Mouse (Mus musculus) left cerebral cortex, postnatal 36 days (tissue): Measurements from ENCODE around the gene Spata32. TPM values are rescaled to one million over a fixed set of nuclear protein-coding genes. Genes with fewer than 3 reads are reported as not detected.

ENCODE experiments used
- DNase-seq, 2 experiments: peaks; one replicate each; pipeline ENCODE4 v3.0.0; 2021 to 2022; ENCODE audit warnings: low spot score in 2 of 2, mixed read lengths in 1 of 2
- intact Hi-C: fragments of 180-260 bp; cut with DNase I; formaldehyde crosslinking; loops from one replicate; pipeline ENCODE4 v1.15.1; 2025
- total RNA-seq, 2 experiments: library from RNA; stranded (reverse); gene quantifications; 2 replicates each; pipeline ENCODE4 v1.2.3; 2021

The Spata32 gene
- total RNA-seq, 2 experiments from 2014 or later = 2.0 to 2.4 TPM

- DNase-seq = no peak
- intact Hi-C loops = no loop called here
These were observed 37.8 kb downstream of the Spata32 start for GRCm38 (mm10) chr11:103180426-103180825.

GRCm38 (mm10) chr11:103178748-103179147 is 39.5 kb downstream of the Spata32 start:
- no peak for DNase-seq
- intact Hi-C loops = no loop called here

DNA sequence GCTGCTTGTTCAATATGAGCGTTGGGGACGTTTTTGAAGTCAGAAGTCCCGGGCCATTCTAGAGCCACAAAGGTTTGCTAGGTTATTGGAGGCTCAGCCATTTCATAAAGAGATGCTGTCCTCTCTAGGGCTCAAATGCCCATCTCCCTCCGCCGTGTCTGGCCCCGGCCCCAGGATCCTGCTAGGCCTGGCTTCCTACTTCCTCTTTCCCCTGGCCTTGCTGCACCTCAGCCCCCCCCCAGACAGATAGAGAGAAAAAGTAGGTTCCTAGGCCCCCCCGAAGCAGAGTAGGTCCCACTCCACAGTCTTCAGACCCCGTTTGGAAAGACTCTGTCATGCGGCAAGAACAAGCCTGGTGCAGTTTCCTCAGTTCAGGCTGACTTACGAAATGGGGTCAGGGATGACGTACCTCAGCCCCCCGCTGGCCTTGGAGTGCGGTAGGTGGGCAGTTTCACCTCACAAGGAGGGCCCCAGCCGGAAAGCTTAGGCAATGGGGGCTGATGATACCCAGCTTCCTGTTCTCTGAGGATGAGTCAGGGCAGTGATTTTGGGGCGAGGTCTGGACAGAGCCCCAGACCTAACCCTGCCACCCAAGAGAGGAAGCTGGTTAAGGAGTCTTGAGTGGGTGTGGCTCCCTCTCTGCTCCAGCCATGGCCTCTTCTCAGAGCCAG is 40.3 kb downstream of the Spata32 start:
- intact Hi-C loops = no loop called here
- DNase-seq = no peak

DNA sequence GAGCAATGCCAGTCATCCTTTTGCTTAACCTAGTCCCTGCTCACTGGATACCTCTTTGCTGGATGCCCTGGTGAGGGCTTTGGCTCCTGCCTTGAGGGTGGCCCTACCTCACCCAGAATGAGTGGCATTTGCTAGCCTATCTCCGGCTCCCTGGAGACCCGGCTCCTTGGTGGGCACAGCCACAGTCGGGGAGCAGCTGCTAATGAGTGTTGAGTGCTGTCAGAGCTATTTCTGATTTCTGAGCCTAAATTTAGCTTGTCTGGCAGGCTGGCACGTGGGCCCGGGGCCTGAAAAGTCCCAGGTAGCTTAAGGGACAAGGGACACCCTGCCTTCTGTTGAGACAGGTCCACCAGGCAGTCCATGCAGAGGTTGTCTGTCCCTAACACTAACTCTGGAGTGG is 41.0 kb downstream of the Spata32 start:
- no peak for DNase-seq

GRCm38 (mm10) chr11:103176510-103176909 is 41.7 kb downstream of the Spata32 start:
- intact Hi-C loops = no loop called here
- no peak for DNase-seq

More for the DNA sequence above, 41.0 kb downstream of the Spata32 start:
- intact Hi-C loops = no loop called here

GRCm38 (mm10) chr11:103175688-103176442 is 42.4 kb downstream of the Spata32 start:
- intact Hi-C loops = no loop called here
- no peak for DNase-seq

DNA sequence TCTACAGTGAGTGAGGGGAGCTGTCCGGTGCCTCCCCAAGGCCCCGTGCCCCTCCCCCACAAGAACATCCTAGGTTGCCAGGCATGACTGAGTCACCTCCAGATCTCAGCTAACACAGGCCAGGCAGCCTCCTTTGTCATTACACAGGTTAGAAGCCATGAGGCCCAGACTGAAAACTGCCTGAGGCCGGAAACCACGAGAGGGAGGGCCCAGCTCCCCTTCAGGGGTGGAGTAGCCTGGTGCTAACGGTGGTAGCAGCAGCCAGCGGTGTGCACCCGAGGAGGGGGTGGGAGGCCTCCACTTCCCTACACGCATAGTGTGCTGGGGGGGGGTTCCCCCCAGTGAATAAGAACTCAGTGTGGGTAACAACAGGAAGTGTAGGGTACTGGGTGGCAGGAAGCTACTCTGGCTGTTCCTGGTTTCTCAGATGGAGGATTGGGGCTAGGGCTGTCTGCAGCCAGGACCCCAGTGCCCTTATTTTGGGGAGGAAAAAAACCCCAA is 43.3 kb downstream of the Spata32 start:
- DNase-seq = no peak
- intact Hi-C loops = no loop called here

DNA sequence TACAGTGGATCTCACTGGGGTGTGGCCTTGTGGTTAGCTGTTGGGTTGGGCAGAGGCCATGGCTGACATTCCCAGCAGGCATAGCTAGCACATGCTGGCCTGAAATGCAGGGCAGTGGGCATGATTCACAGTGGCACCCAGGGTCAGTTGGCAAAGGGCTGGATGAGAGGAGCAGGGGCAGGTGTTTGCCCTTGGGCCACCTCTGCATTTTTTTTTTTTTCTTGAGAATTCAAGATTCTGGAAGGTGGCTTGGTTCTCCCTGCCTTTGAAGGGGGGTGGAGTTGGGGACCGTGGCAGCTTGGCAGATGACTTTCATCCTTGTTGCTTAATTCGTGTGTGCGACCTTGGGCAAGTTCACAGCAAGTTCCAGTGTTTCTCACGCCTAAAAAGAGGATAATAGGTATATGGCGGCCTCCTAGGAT is 43.8 kb downstream of the Spata32 start:
- no peak for DNase-seq
- intact Hi-C loops = no loop called here

DNA sequence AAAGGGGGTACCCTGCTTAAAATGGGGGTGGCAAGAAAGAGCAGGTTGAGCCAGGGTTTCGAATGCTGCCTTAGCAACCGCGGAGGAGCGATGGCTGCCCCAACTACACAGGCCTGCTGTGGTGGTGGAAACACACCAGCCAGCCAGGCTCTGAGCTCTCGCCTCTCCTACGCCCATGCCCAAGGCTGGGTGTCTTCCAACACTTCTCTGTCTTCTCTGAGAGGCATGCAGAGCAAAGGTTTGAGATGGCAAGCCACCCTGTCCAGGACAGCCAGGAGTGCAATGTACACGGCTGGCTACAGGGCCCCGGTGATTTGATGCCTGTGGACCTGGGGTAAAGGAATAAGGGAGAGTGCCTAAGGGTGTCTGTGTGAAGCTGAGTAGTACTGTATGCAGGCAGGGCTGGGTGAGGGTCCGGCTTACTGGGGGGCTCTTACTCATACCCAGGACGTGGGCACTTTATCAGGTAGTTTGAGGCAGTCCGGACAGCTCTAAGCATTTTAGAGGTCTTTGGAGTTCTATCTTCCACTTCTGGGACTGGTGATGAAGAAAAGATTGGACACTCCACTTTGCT is 44.4 kb downstream of the Spata32 start:
- intact Hi-C loops = no loop called here
- peak in 1 of 2 experiments; percentile 60 for DNase-seq

GRCm38 (mm10) chr11:103173041-103173770 is 45.0 kb downstream of the Spata32 start:
- DNase-seq = no peak
- intact Hi-C loops = no loop called here

DNA sequence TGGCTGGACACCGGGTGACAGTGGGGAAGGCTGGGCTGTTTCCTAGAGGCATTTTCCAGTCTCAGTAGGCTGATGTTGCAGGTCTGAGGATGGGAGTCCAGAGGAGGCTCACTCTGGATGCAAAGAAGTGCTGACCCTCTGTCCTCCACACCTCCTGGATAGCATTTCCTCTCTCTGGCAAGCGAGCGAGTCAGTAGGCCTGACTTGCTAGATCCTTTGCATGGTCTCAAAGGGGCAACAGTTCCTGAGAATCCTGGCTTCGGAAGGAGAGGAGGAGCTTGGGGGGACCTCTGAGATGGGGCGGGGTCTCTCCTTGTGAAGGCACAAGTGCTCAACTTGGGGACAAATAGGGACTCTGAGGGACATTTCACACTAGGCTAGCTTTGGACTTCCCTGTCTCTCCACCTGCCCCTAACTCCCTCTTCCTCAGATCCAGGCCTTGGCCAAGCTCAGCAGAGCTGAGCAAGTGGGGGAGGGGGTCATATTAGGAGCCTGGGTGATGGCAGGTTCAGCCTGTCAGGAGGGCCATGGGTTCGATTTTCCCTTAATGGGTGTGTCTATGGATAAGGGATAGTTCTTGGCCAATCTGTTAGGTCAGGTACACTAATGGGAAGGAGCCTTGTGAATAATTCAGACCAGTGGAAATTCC is 45.7 kb downstream of the Spata32 start:
- no peak for DNase-seq
- intact Hi-C loops = no loop called here

DNA sequence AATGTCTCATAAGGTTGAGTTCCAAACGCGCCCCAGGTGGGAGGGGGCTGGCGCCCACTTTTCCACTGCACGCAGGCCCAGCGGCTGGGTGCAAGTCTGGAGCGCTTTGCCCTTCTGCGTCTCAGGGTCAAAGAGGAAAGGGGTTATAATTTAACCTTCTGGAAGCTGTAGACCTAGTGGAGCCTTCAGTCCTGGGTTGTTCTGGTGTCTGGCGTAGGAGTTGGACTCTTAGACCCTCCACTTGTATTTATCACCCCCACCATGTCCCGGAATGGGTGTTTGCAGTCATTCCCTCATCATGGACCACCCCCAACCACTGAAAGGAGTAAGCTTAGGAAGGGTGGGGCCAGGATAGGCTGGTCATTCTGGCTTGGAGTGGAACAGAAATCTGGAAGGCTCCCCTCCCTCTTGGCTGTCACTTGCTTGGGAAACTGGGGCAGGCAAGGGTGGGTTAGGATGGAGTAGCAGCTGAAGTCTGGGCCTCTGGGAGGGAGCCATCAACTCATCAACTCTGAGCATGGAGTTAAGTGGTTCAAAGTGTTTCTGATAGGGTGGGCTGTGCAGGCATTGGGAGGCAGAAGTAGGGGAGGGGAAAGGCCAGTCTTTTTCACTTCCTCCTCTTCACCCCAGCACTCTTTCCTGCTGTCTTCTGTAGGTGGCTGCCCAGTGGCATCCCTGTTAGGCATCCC is 46.4 kb downstream of the Spata32 start:
- intact Hi-C loops = no loop called here
- DNase-seq = no peak

GRCm38 (mm10) chr11:103171286-103171620 is 47.0 kb downstream of the Spata32 start:
- intact Hi-C loops = no loop called here
- no peak for DNase-seq

- intact Hi-C loops = no loop called here
- peak; percentile 53 to 61 for DNase-seq
These were observed 47.5 kb downstream of the Spata32 start, which contains the start of gene Fmnl1 for GRCm38 (mm10) chr11:103170494-103171285. Gene Fmnl1, plus strand, starts transcription at chr11:103171107.

GRCm38 (mm10) chr11:103170111-103170493 is 48.1 kb downstream of the Spata32 start:
- no peak for DNase-seq
- intact Hi-C loops = no loop called here

- intact Hi-C loops = loop anchor here (2.0 to 5.0 kb wide), 2 partner anchors 23 to 63 kb away; no protein-coding TSS in a partner anchor
- DNase-seq = no peak
These were observed 48.6 kb downstream of the Spata32 start for GRCm38 (mm10) chr11:103169664-103170063.

- intact Hi-C loops = loop anchor here (1.0 to 5.0 kb wide), 3 partner anchors 24 to 156 kb away; no protein-coding TSS in a partner anchor
- peak; percentile 61 to 73 for DNase-seq
These were observed 49.4 kb downstream of the Spata32 start for GRCm38 (mm10) chr11:103168690-103169390.
